In genomic region chr7:35258294-35258693, GRCm38 (mm10) we compare ENCODE assay signal across 22 mouse cellular contexts. TPM values are rescaled to one million over a fixed set of nuclear protein-coding genes. Genes with fewer than 3 reads are reported as not detected.
DNase-seq lines count a peak whose midpoint lies in the region; ATAC-seq lines count a peak whose summit lies in the region.
"Had no signal": no experiment of that assay in that cellular context is flagged by ENCODE, and none has a peak within 500 bp of the region (broad histone marks: within the 10 kb centered on the region; RNA-seq: fewer than 3 reads in every experiment).

No protein-coding gene starts in this region.

- H3K4me1 ChIP-seq in lung, embryonic 16.5 days (replicated peaks; ENCODE audit: control insufficient read depth, insufficient read depth, low read length), result no peaks in the 10 kb centered on the region
- H3K4me1 ChIP-seq: forebrain, embryonic 10.5 days; heart, embryonic 13.5 days; hindbrain, embryonic 10.5 days had no signal

- H3K36me3 ChIP-seq in lung, embryonic 16.5 days (ENCODE audit: control insufficient read depth, insufficient read depth, low read length), result no peaks in the 10 kb centered on the region
- H3K36me3 ChIP-seq: embryonic facial prominence, embryonic 15.5 days; forebrain, embryonic 10.5 days; heart, embryonic 13.5 days; hindbrain, embryonic 10.5 days had no signal

- WGBS in lung, embryonic 16.5 days, result 29% methylated on average over 7 of the region's 7 CpGs

- intact Hi-C loops in heart, postnatal 14 days (cut with DNase I), result no loop called here

- peaks cover 3% of the 10 kb centered on the region; the same call in 1 of the 2 replicates for H3K9me3 ChIP-seq in lung, embryonic 16.5 days (ENCODE audit: control insufficient read depth, low read length)
- H3K9me3 ChIP-seq: embryonic facial prominence, embryonic 15.5 days; heart, embryonic 13.5 days had no signal

- H3K27me3 ChIP-seq in lung, embryonic 16.5 days (ENCODE audit: control insufficient read depth, insufficient read depth, low read depth, low read length), result no peaks in the 10 kb centered on the region
- H3K27me3 ChIP-seq: embryonic facial prominence, embryonic 15.5 days had no signal

- DNase-seq in cerebellum, postnatal 10 days, result peak; percentile 53 to 63
- no peak for DNase-seq in cerebellum, adult 11 months
- peak; percentile 28 for DNase-seq in heart, postnatal 4 days
- no peak for DNase-seq in heart, postnatal 14 days
- peak; percentile 42 to 54 for DNase-seq in kidney, postnatal 4 days
- DNase-seq in kidney, adult 18-20 months, result no peak
- no peak for DNase-seq in lung, postnatal 4 days
- DNase-seq: adrenal gland, postnatal 25 days; cerebellum, adult 2 months; cerebellum, postnatal 36 days; gastrocnemius, adult 2 months; gastrocnemius, postnatal 25 days had no signal

- peak overlapping the region; percentile 28; the same call in 1 of the 2 replicates for H3K27ac ChIP-seq in lung, embryonic 16.5 days (ENCODE audit: low read length)
- H3K27ac ChIP-seq: embryonic facial prominence, embryonic 15.5 days; forebrain, embryonic 10.5 days; gastrocnemius, adult 2 months; heart, embryonic 13.5 days; hindbrain, embryonic 10.5 days; hindbrain, embryonic 14.5 days had no signal

- H3K9ac ChIP-seq in lung, embryonic 16.5 days (ENCODE audit: low read length), result no peak overlapping the region
- H3K9ac ChIP-seq: embryonic facial prominence, embryonic 15.5 days; heart, embryonic 13.5 days; hindbrain, embryonic 14.5 days had no signal

- peak; percentile 88 for ATAC-seq in lung, embryonic 16.5 days (ENCODE audit: low read depth)
- ATAC-seq: forebrain, embryonic 14.5 days had no signal

- no peak overlapping the region for H3K4me2 ChIP-seq in lung, embryonic 16.5 days (ENCODE audit: low read depth, low read length)
- H3K4me2 ChIP-seq: embryonic facial prominence, embryonic 15.5 days; heart, embryonic 13.5 days; hindbrain, embryonic 14.5 days had no signal

- no peak overlapping the region for H3K4me3 ChIP-seq in lung, embryonic 16.5 days (ENCODE audit: low read length)
- H3K4me3 ChIP-seq: embryonic facial prominence, embryonic 15.5 days; erythroblast, embryonic 14.5 days; forebrain, embryonic 10.5 days; gastrocnemius, adult 2 months; heart, embryonic 13.5 days; hindbrain, embryonic 10.5 days had no signal

RNA-seq across cellular contexts. Expression of gene Lrp3, which starts 43.0 kb away (rescaled TPM):
- total RNA-seq in heart, postnatal 4 days (2021), result 1 to 10 TPM; 6.9 TPM
- 1 to 10 TPM; 8.9 to 9.0 TPM for total RNA-seq in heart, postnatal 14 days (2021)
- 5.9 and 6.7 TPM in 2 replicates for polyA plus RNA-seq in lung, embryonic 16.5 days (2015; fragmentation: Nextera tagmentation; extraction: Ambion mirVana)
- total RNA-seq: granulocyte monocyte progenitor cell, adult 5-6 weeks; MEL had no signal

RNA-seq across cellular contexts. Expression of gene Gpatch1, which starts 59.9 kb away (rescaled TPM):
- total RNA-seq in heart, postnatal 4 days (2021), result 10 to 100 TPM; 11.4 to 12.7 TPM
- total RNA-seq in heart, postnatal 14 days (2021), result 10 to 100 TPM in 1 of 2 experiments, 1 to 10 TPM in 1; 9.6 to 10.4 TPM
- 15.5 and 16.5 TPM in 2 replicates for polyA plus RNA-seq in lung, embryonic 16.5 days (2015; fragmentation: Nextera tagmentation; extraction: Ambion mirVana)

Comparison
In these comparisons a context has a peak if more than half of its experiments do, and no peak if none do; other contexts are left out.
1. DNase-seq: peak in cerebellum, postnatal 10 days (2 of 2), heart, postnatal 4 days (single experiment) and kidney, postnatal 4 days (2 of 2); none in cerebellum, adult 11 months (single experiment), heart, postnatal 14 days (0 of 2), kidney, adult 18-20 months (single experiment) and lung, postnatal 4 days (0 of 2).